In the genomic region with DNA sequence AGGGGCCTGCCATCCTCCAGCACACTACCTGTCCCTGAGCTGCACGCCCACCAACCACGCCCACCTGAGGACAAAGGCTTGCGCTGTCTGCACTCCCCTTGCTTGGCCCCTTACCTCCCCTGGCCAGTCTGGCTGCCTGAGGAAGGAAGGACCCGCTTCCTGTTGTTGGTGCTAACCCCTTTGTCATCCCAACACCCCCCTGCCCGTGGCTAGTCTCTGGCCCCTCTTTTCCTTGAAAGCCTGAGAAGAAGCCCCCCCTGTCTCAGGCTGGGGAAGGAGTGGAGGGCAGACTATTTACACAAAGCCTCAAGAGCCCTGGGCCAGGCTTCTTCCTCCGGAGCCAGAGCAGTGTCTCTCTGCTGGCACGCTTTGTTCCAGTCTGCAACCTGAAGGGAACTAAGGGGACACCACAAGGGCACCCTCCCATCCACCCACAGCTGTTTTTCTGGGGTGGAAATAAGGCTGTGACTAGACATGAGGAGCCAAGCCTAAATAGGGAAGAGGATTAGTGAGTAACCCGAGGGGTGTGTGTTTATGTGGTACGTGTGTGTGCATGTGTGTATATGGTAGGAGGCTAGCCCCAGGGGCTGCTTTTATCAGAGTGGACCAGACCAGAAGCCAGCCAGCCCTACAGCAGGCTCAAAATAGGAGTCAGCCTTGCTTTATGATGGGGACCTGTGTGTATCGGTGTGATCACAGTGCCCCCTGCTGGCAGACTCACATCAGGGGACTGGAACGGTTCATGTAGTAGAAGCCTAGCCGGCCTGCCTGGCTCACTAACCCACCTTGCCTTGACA, we compare ENCODE assay signal across 8 mouse cellular contexts. TPM values are rescaled to one million over a fixed set of nuclear protein-coding genes. Genes with fewer than 3 reads are reported as not detected.
A peak's percentile ranks its signal among the peaks of the same experiment; 100 is the strongest.
DNase-seq lines count a peak whose midpoint lies in the region; ATAC-seq and TF ChIP-seq lines count a peak whose summit lies in the region.

No protein-coding gene starts in this region.

- no peak overlapping the region for H3K4me2 ChIP-seq in forebrain, embryonic 15.5 days (replicated peaks)
- peak overlapping the region; percentile 38 for H3K4me2 ChIP-seq in lung, embryonic 14.5 days

- H3K27me3 ChIP-seq in forebrain, embryonic 15.5 days: no peaks in the 10 kb centered on the region
- no peaks in the 10 kb centered on the region for H3K27me3 ChIP-seq in lung, embryonic 14.5 days (ENCODE audit: insufficient read depth, low read length)
- H3K27me3 ChIP-seq in thymus, adult 2 months (ENCODE audit: control insufficient read depth, insufficient read depth, low read length): no peaks in the 10 kb centered on the region

- peaks cover 14% of the 10 kb centered on the region for H3K36me3 ChIP-seq in forebrain, embryonic 15.5 days
- no peaks in the 10 kb centered on the region for H3K36me3 ChIP-seq in lung, embryonic 14.5 days (ENCODE audit: insufficient read depth)
- H3K36me3 ChIP-seq in thymus, adult 2 months (ENCODE audit: control insufficient read depth, insufficient read depth, low read length): peaks cover 19% of the 10 kb centered on the region

- TF ChIP-seq CTCF in layer of hippocampus, adult 2 months (conservative IDR thresholded peaks at IDR 0.05): peak; percentile 99
- peak; percentile 97 for TF ChIP-seq CTCF in lung, embryonic 14.5 days (IDR thresholded peaks at IDR 0.05; ENCODE audit: low read depth)
- TF ChIP-seq CTCF in olfactory bulb, adult 2 months (IDR thresholded peaks at IDR 0.05; ENCODE audit: insufficient read depth, low read depth, low read length): peak; percentile 76
- peak; percentile 91; the same call in 1 of the 2 replicates for TF ChIP-seq CTCF in thymus, adult 2 months (IDR thresholded peaks at IDR 0.05; ENCODE audit: borderline replicate concordance, control insufficient read depth, extremely low read depth, insufficient read depth, low read length, poor library complexity)

- H3K27ac ChIP-seq in forebrain, embryonic 15.5 days (replicated peaks): peak overlapping the region; percentile 53
- H3K27ac ChIP-seq in layer of hippocampus, adult 2 months: peak overlapping the region; percentile 67
- peak overlapping the region; percentile 87 for H3K27ac ChIP-seq in lung, embryonic 14.5 days (ENCODE audit: low read depth)
- peak overlapping the region; percentile 93 for H3K27ac ChIP-seq in olfactory bulb, adult 2 months (ENCODE audit: insufficient read depth, low read depth, low read length)
- peak overlapping the region; percentile 70 for H3K27ac ChIP-seq in thymus, adult 2 months (ENCODE audit: control insufficient read depth, insufficient read depth, low read length)

- intact Hi-C loops in heart, postnatal 36 days (cut with DNase I): loop anchor here (1.0 to 10.0 kb wide), 4 partner anchors 43 to 378 kb away; a partner anchor contains a TSS

- peaks cover 12% of the 10 kb centered on the region for H3K4me1 ChIP-seq in forebrain, embryonic 15.5 days
- peaks cover 4% of the 10 kb centered on the region; the same call in 1 of the 2 replicates for H3K4me1 ChIP-seq in lung, embryonic 14.5 days (ENCODE audit: insufficient read depth)
- H3K4me1 ChIP-seq in olfactory bulb, adult 2 months (ENCODE audit: control insufficient read depth, insufficient read depth, low read length): peaks cover 25% of the 10 kb centered on the region
- H3K4me1 ChIP-seq in thymus, adult 2 months (replicated peaks; ENCODE audit: control insufficient read depth, insufficient read depth, low read length): peaks cover 51% of the 10 kb centered on the region

- DNase-seq in ES-CJ7 (ENCODE audit: low read depth, low spot score): peak; percentile 90
- DNase-seq in cerebellum, adult 11 months: peak; percentile 94
- DNase-seq in heart, postnatal 36 days: peak; percentile 92 to 96
- peak; percentile 93 to 97 for DNase-seq in layer of hippocampus, adult 2 months (ENCODE audit: low spot score in 2 of 2)
- peak; percentile 96 for DNase-seq in lung, embryonic 14.5 days
- DNase-seq in thymus, adult 2 months: peak; percentile 92

- peak overlapping the region; percentile 22; the same call in 1 of the 2 replicates for H3K9ac ChIP-seq in forebrain, embryonic 15.5 days (replicated peaks)
- no peak overlapping the region; the same call in 1 of the 2 replicates for H3K9ac ChIP-seq in lung, embryonic 14.5 days

- no peak overlapping the region for H3K4me3 ChIP-seq in forebrain, embryonic 15.5 days
- H3K4me3 ChIP-seq in layer of hippocampus, adult 2 months: no peak overlapping the region
- H3K4me3 ChIP-seq in lung, embryonic 14.5 days (ENCODE audit: low read depth, low read length): no peak overlapping the region
- H3K4me3 ChIP-seq in olfactory bulb, adult 2 months (ENCODE audit: insufficient read depth, low read depth, low read length): no peak overlapping the region
- peak overlapping the region; percentile 9 for H3K4me3 ChIP-seq in thymus, adult 2 months (ENCODE audit: control insufficient read depth, insufficient read depth, low read length)

- no peaks in the 10 kb centered on the region for H3K9me3 ChIP-seq in forebrain, embryonic 15.5 days
- no peaks in the 10 kb centered on the region for H3K9me3 ChIP-seq in lung, embryonic 14.5 days (ENCODE audit: low read depth, low read length)

- TF ChIP-seq POLR2A in olfactory bulb, adult 2 months (IDR thresholded peaks at IDR 0.05; ENCODE audit: insufficient read depth, low read depth, low read length): no peak
- TF ChIP-seq POLR2A in thymus, adult 2 months (IDR thresholded peaks at IDR 0.05; ENCODE audit: control insufficient read depth, extremely low read depth, insufficient read depth, low read length, poor library complexity): no peak

- ATAC-seq in forebrain, embryonic 15.5 days (replicated peaks): peak; percentile 91
- ATAC-seq in lung, embryonic 14.5 days (ENCODE audit: insufficient read depth): peak; percentile 93

- 4% methylated on average over 12 of the region's 12 CpGs for WGBS in forebrain, embryonic 15.5 days
- 7% methylated on average over 12 of the region's 12 CpGs for WGBS in lung, embryonic 14.5 days
- WGBS in olfactory bulb, adult 2 months: 12% methylated on average over 12 of the region's 12 CpGs
- 6% methylated on average over 12 of the region's 12 CpGs for WGBS in thymus, adult 2 months

RNA-seq across cellular contexts. Expression of a gene that starts 14.8 kb away (rescaled TPM):
- polyA plus RNA-seq in forebrain, embryonic 15.5 days (2015; fragmentation: Nextera tagmentation; extraction: Ambion mirVana): 92.4 and 97.7 TPM in 2 replicates
- total RNA-seq in heart, postnatal 36 days (2021): 100 to 1,000 TPM; 103 to 112 TPM
- 100 to 1,000 TPM; 269 to 283 TPM for total RNA-seq in layer of hippocampus, adult 2 months (2021)
- 84.7 and 89.6 TPM in 2 replicates for polyA plus RNA-seq in lung, embryonic 14.5 days (2014; fragmentation: Nextera tagmentation; extraction: Ambion mirVana)
- polyA plus RNA-seq in olfactory bulb, adult 2 months (2012; ENCODE audit: insufficient read depth, insufficient read length, low replicate concordance, missing spikeins): 209 and 678 TPM in 2 replicates
- 99.7 and 108 TPM in 2 replicates for polyA plus RNA-seq in thymus, adult 2 months (2012; rRNA removed)

RNA-seq across cellular contexts. Expression of a gene that starts 41.6 kb away (rescaled TPM):
- 12.1 and 12.6 TPM in 2 replicates for polyA plus RNA-seq in forebrain, embryonic 15.5 days (2015; fragmentation: Nextera tagmentation; extraction: Ambion mirVana)
- total RNA-seq in heart, postnatal 36 days (2021): 10 to 100 TPM; 17.7 to 22.2 TPM
- 10 to 100 TPM; 43.0 to 53.4 TPM for total RNA-seq in layer of hippocampus, adult 2 months (2021)
- polyA plus RNA-seq in lung, embryonic 14.5 days (2014; fragmentation: Nextera tagmentation; extraction: Ambion mirVana): 4.0 and 6.4 TPM in 2 replicates
- 363 TPM in 1 of 2 replicates, not detected in the other for polyA plus RNA-seq in olfactory bulb, adult 2 months (2012; ENCODE audit: insufficient read depth, insufficient read length, low replicate concordance, missing spikeins)
- 207 and 214 TPM in 2 replicates for polyA plus RNA-seq in thymus, adult 2 months (2012; rRNA removed)

RNA-seq across cellular contexts. Expression of a gene that starts 57.7 kb away (rescaled TPM):
- polyA plus RNA-seq in forebrain, embryonic 15.5 days (2015; fragmentation: Nextera tagmentation; extraction: Ambion mirVana): 47.2 and 47.4 TPM in 2 replicates
- 10 to 100 TPM; 32.7 to 33.5 TPM for total RNA-seq in heart, postnatal 36 days (2021)
- total RNA-seq in layer of hippocampus, adult 2 months (2021): 10 to 100 TPM; 49.4 to 50.4 TPM
- 23.1 and 24.9 TPM in 2 replicates for polyA plus RNA-seq in lung, embryonic 14.5 days (2014; fragmentation: Nextera tagmentation; extraction: Ambion mirVana)
- not detected in 2 replicates for polyA plus RNA-seq in olfactory bulb, adult 2 months (2012; ENCODE audit: insufficient read depth, insufficient read length, low replicate concordance, missing spikeins)
- 149 and 164 TPM in 2 replicates for polyA plus RNA-seq in thymus, adult 2 months (2012; rRNA removed)

RNA-seq across cellular contexts. Expression of a gene that starts 59.7 kb away (rescaled TPM):
- 3.1 and 3.3 TPM in 2 replicates for polyA plus RNA-seq in forebrain, embryonic 15.5 days (2015; fragmentation: Nextera tagmentation; extraction: Ambion mirVana)
- 10 to 100 TPM in 1 of 2 experiments, 1 to 10 TPM in 1; 9.1 to 10.3 TPM for total RNA-seq in heart, postnatal 36 days (2021)
- total RNA-seq in layer of hippocampus, adult 2 months (2021): 1 to 10 TPM; 1.3 TPM
- 11.6 and 15.2 TPM in 2 replicates for polyA plus RNA-seq in lung, embryonic 14.5 days (2014; fragmentation: Nextera tagmentation; extraction: Ambion mirVana)
- not detected in 2 replicates for polyA plus RNA-seq in olfactory bulb, adult 2 months (2012; ENCODE audit: insufficient read depth, insufficient read length, low replicate concordance, missing spikeins)
- 4.7 and 4.8 TPM in 2 replicates for polyA plus RNA-seq in thymus, adult 2 months (2012; rRNA removed)
